Mouse (Mus musculus): ENCODE measurements around the gene Pcnx. TPM values are rescaled to one million over a fixed set of nuclear protein-coding genes. Genes with fewer than 3 reads are reported as not detected.

Gene Pcnx
- polyA plus RNA-seq, 1 experiment from 2014 or later = 9.6 TPM

DNA sequence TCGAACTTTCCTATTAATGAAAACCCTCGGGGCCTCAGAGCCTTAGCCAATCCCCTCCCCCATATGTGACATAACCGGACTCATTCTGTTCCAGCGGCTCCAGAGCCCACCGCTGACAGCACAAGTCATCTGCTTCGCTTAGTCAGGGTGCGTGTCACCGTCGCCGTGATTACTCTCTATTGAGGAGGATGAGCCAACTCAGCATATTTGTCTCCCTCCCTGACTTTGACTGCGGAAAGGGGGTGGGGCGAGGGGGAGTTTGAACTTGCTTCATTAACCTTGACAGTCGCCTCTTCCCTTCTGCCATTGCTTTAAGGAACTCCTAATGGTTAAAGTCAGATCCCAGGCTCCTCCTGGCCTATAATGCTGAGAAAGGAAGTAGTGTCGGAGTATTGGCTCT is 14.8 kb upstream of the Pcnx start:
- no peak overlapping the region for H3K27ac ChIP-seq (ENCODE audit: low read depth, low read length)
- H3K4me1 ChIP-seq (ENCODE audit: control insufficient read depth, insufficient read depth, low read length) = peaks cover 3% of the 10 kb centered on the region; the same call in 1 of the 2 replicates
- 11% methylated on average over 14 of the region's 14 CpGs for WGBS
- H3K36me3 ChIP-seq (ENCODE audit: control insufficient read depth, insufficient read depth, low read length) = no peaks in the 10 kb centered on the region
- H3K9me3 ChIP-seq (replicated peaks; ENCODE audit: control insufficient read depth, low read length) = no peaks in the 10 kb centered on the region
- H3K9ac ChIP-seq (ENCODE audit: low read length) = no peak overlapping the region
- H3K4me3 ChIP-seq (ENCODE audit: low read depth, low read length) = no peak overlapping the region
- ATAC-seq (peak; percentile 23; the same call in 1 of the 2 replicates), DNase-seq (ENCODE audit: low spot score) (peak; percentile 57)
- no peaks in the 10 kb centered on the region for H3K27me3 ChIP-seq (replicated peaks; ENCODE audit: control insufficient read depth, insufficient read depth, low read length)
- peak overlapping the region; percentile 8 for H3K4me2 ChIP-seq (ENCODE audit: low read length)

DNA sequence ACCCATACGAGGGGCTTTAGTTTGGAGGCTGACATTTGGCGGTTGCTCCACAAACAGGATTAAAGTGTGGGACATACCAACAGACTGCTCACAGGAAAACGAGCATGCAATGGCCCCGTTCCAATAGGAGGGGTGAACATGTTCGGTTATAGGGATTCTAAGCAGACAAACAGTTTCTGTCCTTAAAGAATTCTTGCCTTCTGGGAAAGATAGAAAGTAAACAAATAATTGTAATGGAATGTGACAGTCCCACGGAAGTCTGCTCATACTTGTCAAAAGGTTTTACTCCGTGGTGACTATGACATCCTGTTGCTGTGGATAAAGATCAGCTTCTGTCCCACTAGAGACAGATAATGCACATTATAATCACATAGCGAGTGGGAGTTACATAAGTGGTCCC is 10.2 kb upstream of the Pcnx start:
- WGBS = 56% methylated on average over 8 of the region's 8 CpGs
- no peak overlapping the region for H3K4me2 ChIP-seq (ENCODE audit: low read length)
- H3K4me1 ChIP-seq (ENCODE audit: control insufficient read depth, insufficient read depth, low read length) = peaks cover 2% of the 10 kb centered on the region; the same call in 1 of the 2 replicates
- H3K27me3 ChIP-seq (replicated peaks; ENCODE audit: control insufficient read depth, insufficient read depth, low read length) = no peaks in the 10 kb centered on the region
- H3K27ac ChIP-seq (ENCODE audit: low read depth, low read length) = no peak overlapping the region
- DNase-seq (ENCODE audit: low spot score) (no peak), ATAC-seq (no peak)
- H3K9ac ChIP-seq (ENCODE audit: low read length) = no peak overlapping the region
- no peaks in the 10 kb centered on the region for H3K9me3 ChIP-seq (replicated peaks; ENCODE audit: control insufficient read depth, low read length)
- H3K36me3 ChIP-seq (ENCODE audit: control insufficient read depth, insufficient read depth, low read length) = no peaks in the 10 kb centered on the region
- H3K4me3 ChIP-seq (ENCODE audit: low read depth, low read length) = no peak overlapping the region

DNA sequence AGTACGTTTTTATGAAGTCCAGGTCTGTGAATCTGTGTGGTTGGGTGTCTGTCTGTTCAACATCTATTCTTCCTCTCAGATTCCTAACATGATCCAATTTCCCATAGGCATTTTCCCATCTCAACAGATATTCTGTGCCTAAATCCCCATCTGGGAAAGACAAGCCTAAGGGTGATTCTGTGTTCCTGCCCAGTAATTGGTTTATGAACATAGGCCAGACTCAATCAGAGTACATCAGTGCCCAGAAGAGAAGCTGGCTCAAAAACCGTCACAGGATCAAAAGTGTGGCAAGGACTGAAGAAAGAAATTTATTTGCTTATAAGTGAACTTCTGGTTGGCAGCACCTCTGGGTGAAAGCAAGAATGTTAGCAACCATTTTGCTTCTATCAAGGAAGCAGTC is 7.3 kb upstream of the Pcnx start:
- no peak for ATAC-seq
- WGBS = 84% methylated on average over 2 of the region's 2 CpGs

DNA sequence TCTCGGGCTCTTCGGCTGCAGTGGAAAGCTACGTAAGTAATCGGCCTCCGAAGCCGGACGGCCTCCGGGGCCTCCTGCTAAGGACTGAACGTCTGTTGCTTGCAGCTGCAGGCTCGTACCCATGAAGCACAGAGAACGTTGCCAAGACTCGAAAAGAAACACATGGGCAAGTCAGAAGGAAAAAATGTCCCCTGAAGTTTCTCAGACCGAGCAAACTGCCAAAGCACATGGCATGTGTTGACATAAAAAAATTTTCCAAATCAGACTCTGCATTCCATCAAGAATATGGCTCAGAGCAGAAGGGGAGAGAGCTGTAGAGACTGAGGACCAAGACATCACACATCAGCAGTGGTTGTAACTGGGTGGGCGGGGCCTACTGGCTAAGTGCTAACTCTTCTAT is 6.8 kb upstream of the Pcnx start:
- no peaks in the 10 kb centered on the region for H3K9me3 ChIP-seq (replicated peaks; ENCODE audit: control insufficient read depth, low read length)
- no peak overlapping the region for H3K4me2 ChIP-seq (ENCODE audit: low read length)
- H3K27ac ChIP-seq (ENCODE audit: low read depth, low read length) = 0 out of 2 replicates have a peak overlapping the region, but pooled peaks have one; percentile 9
- H3K27me3 ChIP-seq (replicated peaks; ENCODE audit: control insufficient read depth, insufficient read depth, low read length) = no peaks in the 10 kb centered on the region
- DNase-seq (ENCODE audit: low spot score) (peak; percentile 52), ATAC-seq (peak; percentile 26; the same call in 1 of the 2 replicates)
- WGBS = 85% methylated on average over 14 of the region's 14 CpGs
- no peaks in the 10 kb centered on the region; the same call in 1 of the 2 replicates for H3K4me1 ChIP-seq (ENCODE audit: control insufficient read depth, insufficient read depth, low read length)
- H3K9ac ChIP-seq (ENCODE audit: low read length) = no peak overlapping the region
- no peaks in the 10 kb centered on the region for H3K36me3 ChIP-seq (ENCODE audit: control insufficient read depth, insufficient read depth, low read length)
- no peak overlapping the region for H3K4me3 ChIP-seq (ENCODE audit: low read depth, low read length)

More for the DNA sequence above, 7.3 kb upstream of the Pcnx start:
- H3K4me3 ChIP-seq (ENCODE audit: low read depth, low read length) = no peak overlapping the region
- H3K4me2 ChIP-seq (ENCODE audit: low read length) = no peak overlapping the region
- H3K27ac ChIP-seq (ENCODE audit: low read depth, low read length) = 0 out of 2 replicates have a peak overlapping the region, but pooled peaks have one; percentile 9
- H3K27me3 ChIP-seq (replicated peaks; ENCODE audit: control insufficient read depth, insufficient read depth, low read length) = no peaks in the 10 kb centered on the region
- no peak for DNase-seq (ENCODE audit: low spot score)
- H3K9ac ChIP-seq (ENCODE audit: low read length) = no peak overlapping the region
- H3K9me3 ChIP-seq (replicated peaks; ENCODE audit: control insufficient read depth, low read length) = no peaks in the 10 kb centered on the region
- H3K36me3 ChIP-seq (ENCODE audit: control insufficient read depth, insufficient read depth, low read length) = no peaks in the 10 kb centered on the region
- H3K4me1 ChIP-seq (ENCODE audit: control insufficient read depth, insufficient read depth, low read length) = no peaks in the 10 kb centered on the region

DNA sequence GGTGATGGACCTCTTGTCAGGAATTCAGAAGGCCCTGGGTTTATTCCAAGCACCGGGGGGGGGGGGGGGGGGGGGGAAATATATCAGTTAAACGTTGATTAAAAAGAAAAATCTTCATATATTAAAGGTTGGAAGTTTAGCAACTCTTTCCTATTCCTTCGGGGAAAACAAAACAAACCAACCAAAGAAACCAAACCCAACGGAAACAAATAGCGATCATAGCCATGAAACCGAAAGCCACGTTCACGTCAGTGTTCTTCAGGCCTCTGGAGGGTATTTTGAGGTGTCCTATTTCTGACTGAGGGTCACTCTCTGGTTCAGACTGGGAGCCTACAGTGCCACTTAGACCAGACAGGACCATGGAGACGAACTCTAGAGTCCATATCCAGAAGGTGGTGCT is 6.3 kb upstream of the Pcnx start:
- H3K4me1 ChIP-seq (ENCODE audit: control insufficient read depth, insufficient read depth, low read length) = no peaks in the 10 kb centered on the region; the same call in 1 of the 2 replicates
- no peaks in the 10 kb centered on the region for H3K36me3 ChIP-seq (ENCODE audit: control insufficient read depth, insufficient read depth, low read length)
- no peaks in the 10 kb centered on the region for H3K27me3 ChIP-seq (replicated peaks; ENCODE audit: control insufficient read depth, insufficient read depth, low read length)
- WGBS = 86% methylated on average over 9 of the region's 9 CpGs
- H3K9me3 ChIP-seq (replicated peaks; ENCODE audit: control insufficient read depth, low read length) = no peaks in the 10 kb centered on the region
- ATAC-seq (no peak), DNase-seq (ENCODE audit: low spot score) (no peak)
- H3K4me2 ChIP-seq (ENCODE audit: low read length) = no peak overlapping the region
- no peak overlapping the region for H3K4me3 ChIP-seq (ENCODE audit: low read depth, low read length)
- H3K27ac ChIP-seq (ENCODE audit: low read depth, low read length) = no peak overlapping the region
- H3K9ac ChIP-seq (ENCODE audit: low read length) = no peak overlapping the region

DNA sequence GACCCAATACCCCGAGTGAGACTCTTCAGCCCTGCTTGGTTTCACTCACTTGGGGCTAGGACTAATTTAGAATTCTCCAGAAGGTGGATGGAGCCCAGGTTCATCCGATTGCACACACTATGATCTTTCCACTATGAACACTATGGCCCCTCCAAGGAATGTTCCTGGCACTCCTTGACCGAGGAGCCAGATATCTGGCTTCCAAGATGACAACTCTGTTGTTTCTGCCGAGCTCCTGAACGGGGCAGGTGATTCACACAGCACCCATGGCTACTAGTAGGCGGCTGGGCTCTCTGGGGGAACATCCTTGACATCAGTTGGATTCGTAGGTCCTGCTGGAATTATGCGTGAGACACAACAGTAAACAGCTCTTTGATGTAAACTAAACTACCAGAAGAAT is 4.8 kb upstream of the Pcnx start:
- Histone ChIP-seq H3K27me3 (replicated peaks; ENCODE audit: control insufficient read depth, insufficient read depth, low read length) (no peaks in the 10 kb centered on the region), H3K4me2 (ENCODE audit: low read length) (no peak overlapping the region), H3K9me3 (replicated peaks; ENCODE audit: control insufficient read depth, low read length) (no peaks in the 10 kb centered on the region), H3K27ac (ENCODE audit: low read depth, low read length) (no peak overlapping the region), H3K4me3 (ENCODE audit: low read depth, low read length) (no peak overlapping the region), H3K4me1 (ENCODE audit: control insufficient read depth, insufficient read depth, low read length) (no peaks in the 10 kb centered on the region; the same call in 1 of the 2 replicates), H3K36me3 (ENCODE audit: control insufficient read depth, insufficient read depth, low read length) (no peaks in the 10 kb centered on the region), H3K9ac (ENCODE audit: low read length) (no peak overlapping the region)
- DNase-seq (ENCODE audit: low spot score) (no peak), ATAC-seq (no peak)
- 85% methylated on average over 8 of the region's 8 CpGs for WGBS

DNA sequence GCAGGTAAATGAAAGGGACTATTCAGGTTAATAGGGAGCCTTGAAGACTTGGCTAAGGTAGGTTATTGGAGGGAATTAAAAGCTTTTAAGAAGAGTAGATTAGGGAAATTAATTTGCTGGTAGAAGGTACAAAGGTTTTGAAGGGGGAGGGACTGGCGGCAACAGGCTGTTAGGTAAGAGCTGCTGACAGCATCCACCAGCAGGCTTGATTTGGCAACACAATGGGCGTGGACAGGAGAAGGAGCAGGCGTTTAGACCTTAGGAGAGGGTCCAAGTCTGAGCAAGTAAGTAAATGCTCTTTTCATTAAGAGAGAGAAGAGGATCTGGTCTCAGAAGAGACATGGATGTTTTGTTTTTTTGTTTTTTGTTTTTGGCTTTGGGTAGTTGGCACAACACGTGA is 3.1 kb upstream of the Pcnx start:
- Histone ChIP-seq H3K9me3 (replicated peaks; ENCODE audit: control insufficient read depth, low read length) (no peaks in the 10 kb centered on the region), H3K4me1 (ENCODE audit: control insufficient read depth, insufficient read depth, low read length) (peaks cover 1% of the 10 kb centered on the region), H3K27ac (ENCODE audit: low read depth, low read length) (no peak overlapping the region), H3K36me3 (ENCODE audit: control insufficient read depth, insufficient read depth, low read length) (no peaks in the 10 kb centered on the region), H3K4me2 (ENCODE audit: low read length) (no peak overlapping the region), H3K4me3 (ENCODE audit: low read depth, low read length) (no peak overlapping the region), H3K9ac (ENCODE audit: low read length) (no peak overlapping the region), H3K27me3 (replicated peaks; ENCODE audit: control insufficient read depth, insufficient read depth, low read length) (no peaks in the 10 kb centered on the region)
- DNase-seq (ENCODE audit: low spot score) (no peak), ATAC-seq (no peak)
- 31% methylated on average over 4 of the region's 4 CpGs for WGBS

DNA sequence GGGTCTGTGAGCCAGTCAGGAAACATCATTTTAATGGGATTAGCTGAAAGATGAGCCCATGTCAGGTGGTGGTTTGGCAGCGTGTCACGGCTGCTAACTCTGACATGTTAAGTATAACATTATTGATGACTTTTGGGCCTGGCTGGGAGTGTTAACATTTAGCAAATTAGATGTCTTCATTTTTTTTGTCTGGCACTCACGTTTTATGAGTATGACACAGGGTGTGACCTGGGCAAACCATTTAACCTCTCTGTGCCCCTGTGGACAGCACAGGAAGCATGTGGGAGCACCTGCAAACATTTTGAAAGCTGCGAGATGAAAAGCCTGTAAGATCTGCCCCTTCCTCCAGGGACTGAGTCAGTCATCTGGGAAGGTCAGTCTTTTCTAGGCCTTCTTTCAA is 2.6 kb upstream of the Pcnx start:
- no peak for DNase-seq (ENCODE audit: low spot score)
- ATAC-seq = no peak
- Histone ChIP-seq H3K27ac (ENCODE audit: low read depth, low read length) (no peak overlapping the region), H3K4me1 (ENCODE audit: control insufficient read depth, insufficient read depth, low read length) (peaks cover 7% of the 10 kb centered on the region), H3K27me3 (replicated peaks; ENCODE audit: control insufficient read depth, insufficient read depth, low read length) (no peaks in the 10 kb centered on the region), H3K36me3 (ENCODE audit: control insufficient read depth, insufficient read depth, low read length) (no peaks in the 10 kb centered on the region), H3K4me3 (ENCODE audit: low read depth, low read length) (no peak overlapping the region), H3K9me3 (replicated peaks; ENCODE audit: control insufficient read depth, low read length) (no peaks in the 10 kb centered on the region), H3K9ac (ENCODE audit: low read length) (no peak overlapping the region), H3K4me2 (ENCODE audit: low read length) (no peak overlapping the region)
- 50% methylated on average over 4 of the region's 4 CpGs for WGBS

DNA sequence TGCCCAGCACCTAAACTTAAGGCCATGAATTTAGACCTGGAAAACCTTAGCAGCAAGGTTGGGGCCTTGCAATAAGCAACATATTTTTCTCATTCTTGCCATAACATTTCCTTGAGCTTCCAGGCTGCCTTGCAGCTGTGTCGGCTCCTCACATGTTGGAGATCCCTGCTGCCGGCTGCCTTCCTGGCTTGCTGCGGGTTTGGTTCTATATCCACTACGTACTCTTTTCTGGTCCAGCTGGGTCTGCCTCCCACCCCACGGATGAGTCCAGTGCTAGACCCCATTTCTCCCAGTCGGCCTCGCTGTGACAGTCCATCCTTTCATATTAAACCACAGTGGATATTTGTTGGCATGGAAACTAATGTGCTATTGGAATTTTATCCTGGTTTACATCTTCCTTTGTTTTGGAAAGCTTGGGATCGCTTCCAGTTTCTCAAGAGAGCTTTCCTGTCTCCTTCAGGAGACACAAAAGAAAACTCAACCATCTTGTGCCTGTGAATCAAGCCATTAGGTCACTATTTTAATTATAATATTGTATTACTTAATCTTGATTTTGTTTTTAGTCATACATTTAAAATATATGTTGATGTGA is 1.7 kb upstream of the Pcnx start:
- WGBS = 68% methylated on average over 8 of the region's 8 CpGs
- H3K4me2 ChIP-seq (ENCODE audit: low read length) = no peak overlapping the region

More for the DNA sequence above, 1.7 kb upstream of the Pcnx start:
- H3K4me3 ChIP-seq (ENCODE audit: low read depth, low read length) = no peak overlapping the region
- no peak overlapping the region for H3K27ac ChIP-seq (ENCODE audit: low read depth, low read length)
- no peaks in the 10 kb centered on the region for H3K9me3 ChIP-seq (replicated peaks; ENCODE audit: control insufficient read depth, low read length)
- H3K4me1 ChIP-seq (ENCODE audit: control insufficient read depth, insufficient read depth, low read length) = peaks cover 15% of the 10 kb centered on the region
- no peaks in the 10 kb centered on the region for H3K27me3 ChIP-seq (replicated peaks; ENCODE audit: control insufficient read depth, insufficient read depth, low read length)
- no peaks in the 10 kb centered on the region for H3K36me3 ChIP-seq (ENCODE audit: control insufficient read depth, insufficient read depth, low read length)
- DNase-seq (ENCODE audit: low spot score) = no peak
- H3K9ac ChIP-seq (ENCODE audit: low read length) = no peak overlapping the region
- no peak for ATAC-seq
